Mouse (Mus musculus) kidney, adult 2 months (tissue): ENCODE results near the gene Ciao2a. TPM values are rescaled to one million over a fixed set of nuclear protein-coding genes. Genes with fewer than 3 reads are reported as not detected.

ENCODE experiments used
- DNase-seq: peaks from one replicate; pipeline ENCODE4 v3.0.0; 2021
- H3K27ac ChIP-seq: fragments of 200-500 bp; 2 replicates; pipeline ENCODE4 v1.5.1; 2012; ENCODE audit warnings: low read depth, low read length, control low read depth, inconsistent platforms; ENCODE audit not compliant: insufficient read depth
- H3K27me3 ChIP-seq: fragments of 200-500 bp; replicated peaks from 2 replicates; pipeline ENCODE4 v1.6.1; 2012; ENCODE audit warnings: mild to moderate bottlenecking, moderate library complexity, low read length, inconsistent platforms; ENCODE audit not compliant: control insufficient read depth, insufficient read depth
- H3K36me3 ChIP-seq: fragments of 200-500 bp; 2 replicates; pipeline ENCODE4 v1.6.1; 2012; ENCODE audit warnings: mild to moderate bottlenecking, moderate library complexity, low read length, inconsistent platforms; ENCODE audit not compliant: control insufficient read depth, insufficient read depth
- H3K4me1 ChIP-seq: fragments of 200-500 bp; 2 replicates; pipeline ENCODE4 v1.6.1; 2011; ENCODE audit warnings: low read length; ENCODE audit not compliant: control insufficient read depth, insufficient read depth
- H3K4me3 ChIP-seq: fragments of 200-500 bp; 2 replicates; pipeline ENCODE4 v1.5.1; 2011; ENCODE audit warnings: mild to moderate bottlenecking, low read depth, low read length, control low read depth; ENCODE audit not compliant: insufficient read depth
- CTCF ChIP-seq: fragments of 200-500 bp; conservative IDR thresholded peaks from 2 replicates; pipeline ENCODE4 v1.5.1; 2011; ENCODE audit warnings: low read depth, mild to moderate bottlenecking, control low read depth, low read length, moderate library complexity, mixed read lengths; ENCODE audit not compliant: insufficient read depth, insufficient read length
- POLR2A ChIP-seq: fragments of 200-500 bp; IDR thresholded peaks from one replicate; pipeline ENCODE4 v1.6.1; 2011; ENCODE audit warnings: low read depth, low read length, control low read depth
- WGBS: fragments of 180-500 bp; shearing (Covaris S2); methylation state at CpG from one replicate; pipeline ENCODE4 v1.1.7; 2018; 5-methylcytosine and 5-hydroxymethylcytosine counted together
- polyA plus RNA-seq: library from polyadenylated mRNA; depleted of rRNA; stranded (reverse); fragments of >200 nt; gene quantifications from 2 replicates; pipeline ENCODE4 v1.2.3, GENCODE M21; 2012

The Ciao2a gene
- polyA plus RNA-seq, 1 experiment: 39.9 TPM

DNA sequence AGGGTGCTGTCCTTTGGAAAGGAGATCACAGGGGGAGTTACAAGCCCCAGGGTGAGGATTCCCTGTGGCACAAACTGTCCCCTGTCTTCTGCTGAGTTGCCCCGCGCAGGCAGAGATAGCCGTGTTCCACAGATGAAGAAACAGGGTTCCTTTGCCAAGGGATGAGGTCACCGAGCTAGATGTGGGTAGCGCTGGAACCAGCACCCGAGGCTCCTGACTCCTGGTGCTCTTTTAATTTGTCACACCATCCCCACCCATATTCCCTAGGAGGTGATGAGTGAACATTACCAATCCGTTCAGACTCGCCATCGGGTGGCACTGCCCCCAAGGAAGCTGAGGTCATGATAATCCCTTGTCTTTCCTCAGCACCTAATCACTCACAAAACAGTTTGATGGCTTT lies 36.6 kb downstream of the Ciao2a start:
- no peaks in the 10 kb centered on the region for H3K4me1 ChIP-seq
- no peaks in the 10 kb centered on the region for H3K36me3 ChIP-seq
- H3K4me3 ChIP-seq: no peak overlapping the region
- no peaks in the 10 kb centered on the region for H3K27me3 ChIP-seq
- H3K27ac ChIP-seq: no peak overlapping the region
- TF ChIP-seq POLR2A (no peak), CTCF (peak; percentile 41; the same call in 1 of the 2 replicates)
- DNase-seq: no peak
- WGBS: 77% methylated on average over 9 of the region's 9 CpGs

GRCm38 (mm10) chr9:66167222-66167621 lies 40.8 kb downstream of the Ciao2a start:
- WGBS: 88% methylated on average over 5 of the region's 5 CpGs
- DNase-seq: no peak
- TF ChIP-seq CTCF (no peak), POLR2A (no peak)
- no peaks in the 10 kb centered on the region for H3K4me1 ChIP-seq
- H3K27ac ChIP-seq: no peak overlapping the region
- H3K36me3 ChIP-seq: no peaks in the 10 kb centered on the region
- H3K27me3 ChIP-seq: no peaks in the 10 kb centered on the region
- no peak overlapping the region for H3K4me3 ChIP-seq

DNA sequence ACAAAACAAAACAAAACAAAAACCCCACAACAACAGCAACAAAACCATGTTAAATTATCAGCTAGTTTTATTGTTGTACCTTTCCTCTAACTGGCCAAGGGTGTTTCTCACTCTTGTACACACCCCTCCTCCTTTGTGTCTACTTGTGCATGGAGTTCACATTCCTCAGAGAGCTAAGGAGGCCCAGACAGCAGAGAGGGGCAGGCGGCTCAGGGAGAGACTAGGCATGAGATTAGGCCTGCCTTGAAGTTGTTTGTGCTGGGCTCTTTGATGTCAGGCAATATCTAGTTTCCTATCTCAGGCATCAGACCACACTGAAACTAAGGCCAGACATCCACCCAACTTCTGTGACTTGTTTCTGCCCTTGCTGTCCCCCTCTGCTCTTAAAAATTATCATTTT lies 41.8 kb downstream of the Ciao2a start:
- 50% methylated on average over 1 of the region's 1 CpGs for WGBS
- no peak for DNase-seq
- TF ChIP-seq POLR2A (no peak), CTCF (no peak)
- H3K27ac ChIP-seq: no peak overlapping the region
- no peak overlapping the region for H3K4me3 ChIP-seq
- no peaks in the 10 kb centered on the region for H3K27me3 ChIP-seq
- H3K4me1 ChIP-seq: no peaks in the 10 kb centered on the region
- H3K36me3 ChIP-seq: no peaks in the 10 kb centered on the region

- Histone ChIP-seq H3K27me3 (no peaks in the 10 kb centered on the region), H3K36me3 (no peaks in the 10 kb centered on the region), H3K4me3 (no peak overlapping the region), H3K27ac (no peak overlapping the region), H3K4me1 (no peaks in the 10 kb centered on the region)
- WGBS: 76% methylated on average over 5 of the region's 5 CpGs
- no peak for DNase-seq
- TF ChIP-seq POLR2A: no peak
- TF ChIP-seq CTCF: no peak
Observed at GRCm38 (mm10) chr9:66170506-66170905, 44.1 kb downstream of the Ciao2a start.

DNA sequence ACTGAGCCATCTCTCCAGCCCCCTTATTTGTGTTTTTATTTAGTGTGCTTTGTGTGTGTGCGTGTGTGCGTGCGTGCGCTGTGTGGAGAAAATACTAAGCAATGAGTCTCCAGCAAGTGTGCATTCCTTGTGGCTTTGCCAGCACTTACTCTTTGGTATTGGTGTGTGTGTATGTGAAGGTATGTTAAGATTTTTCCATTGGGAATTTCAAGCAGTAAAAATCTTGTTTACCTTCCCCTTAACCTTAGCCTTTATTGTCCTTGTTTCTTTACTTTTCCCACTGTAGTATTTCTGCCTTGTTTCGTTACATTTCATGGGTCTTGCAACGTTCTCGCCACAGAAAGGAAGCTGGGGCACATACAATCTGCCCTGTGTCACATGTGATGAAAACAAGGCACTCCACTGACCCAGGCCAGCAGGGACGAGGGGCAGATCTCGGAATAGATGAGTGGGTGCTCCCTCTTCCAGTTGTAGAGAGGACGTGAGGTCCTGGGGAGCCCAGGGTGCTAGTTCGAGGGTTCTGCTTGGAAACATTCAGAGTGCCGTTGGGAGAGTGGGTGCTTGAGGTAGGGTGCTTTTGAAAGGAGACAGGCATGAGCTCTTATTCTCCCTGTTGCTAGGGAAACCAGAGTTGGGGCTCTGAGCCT lies 45.0 kb downstream of the Ciao2a start:
- H3K27me3 ChIP-seq: no peaks in the 10 kb centered on the region
- no peaks in the 10 kb centered on the region for H3K36me3 ChIP-seq
- H3K4me1 ChIP-seq: no peaks in the 10 kb centered on the region
- H3K4me3 ChIP-seq: no peak overlapping the region
- DNase-seq: no peak
- no peak overlapping the region for H3K27ac ChIP-seq
- WGBS: 79% methylated on average over 12 of the region's 12 CpGs
- no peak for TF ChIP-seq POLR2A
- no peak for TF ChIP-seq CTCF

GRCm38 (mm10) chr9:66173316-66173855 lies 47.0 kb downstream of the Ciao2a start:
- no peaks in the 10 kb centered on the region for H3K4me1 ChIP-seq
- H3K27me3 ChIP-seq: no peaks in the 10 kb centered on the region
- 97% methylated on average over 5 of the region's 5 CpGs for WGBS
- no peak for TF ChIP-seq POLR2A
- TF ChIP-seq CTCF: no peak
- no peaks in the 10 kb centered on the region for H3K36me3 ChIP-seq
- H3K4me3 ChIP-seq: no peak overlapping the region
- no peak for DNase-seq
- no peak overlapping the region for H3K27ac ChIP-seq

GRCm38 (mm10) chr9:66174985-66175384 lies 48.6 kb downstream of the Ciao2a start:
- Histone ChIP-seq H3K27me3 (no peaks in the 10 kb centered on the region), H3K4me3 (no peak overlapping the region), H3K36me3 (no peaks in the 10 kb centered on the region), H3K27ac (no peak overlapping the region), H3K4me1 (no peaks in the 10 kb centered on the region)
- DNase-seq: no peak
- TF ChIP-seq CTCF (no peak), POLR2A (no peak)
- WGBS: 87% methylated on average over 3 of the region's 3 CpGs
